Mouse (Mus musculus) ovary, postnatal 14 days (tissue): ENCODE measurements around the gene Angptl7.
A peak's percentile ranks its signal among the peaks of the same experiment; 100 is the strongest.

Source experiments
- DNase-seq: peaks from one replicate; pipeline ENCODE4 v3.0.0; 2022; ENCODE audit warnings: low spot score

The Angptl7 gene

GRCm38 (mm10) chr4:148495160-148495559 lies 5.1 kb downstream of the Angptl7 start:
- DNase-seq = no peak

DNA sequence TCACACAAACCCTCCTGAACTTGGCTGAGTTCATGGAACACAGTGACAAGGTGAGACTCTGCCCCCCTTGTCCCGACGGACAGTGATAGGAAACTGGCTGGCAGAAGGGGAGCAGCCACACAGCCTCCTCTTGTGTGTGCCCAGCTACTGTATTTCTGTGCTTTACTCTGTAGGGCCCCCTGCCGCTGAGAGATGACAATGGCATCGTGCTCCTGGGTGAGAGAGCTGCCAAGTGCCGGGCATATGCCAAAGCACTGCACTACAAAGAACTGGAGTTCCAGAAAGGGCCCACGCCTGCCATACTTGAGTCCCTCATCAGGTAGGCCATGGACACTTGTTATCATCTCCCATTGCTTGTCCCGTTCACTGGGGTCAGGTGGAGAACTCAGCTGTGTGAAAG lies 8.8 kb downstream of the Angptl7 start:
- DNase-seq = no peak

DNA sequence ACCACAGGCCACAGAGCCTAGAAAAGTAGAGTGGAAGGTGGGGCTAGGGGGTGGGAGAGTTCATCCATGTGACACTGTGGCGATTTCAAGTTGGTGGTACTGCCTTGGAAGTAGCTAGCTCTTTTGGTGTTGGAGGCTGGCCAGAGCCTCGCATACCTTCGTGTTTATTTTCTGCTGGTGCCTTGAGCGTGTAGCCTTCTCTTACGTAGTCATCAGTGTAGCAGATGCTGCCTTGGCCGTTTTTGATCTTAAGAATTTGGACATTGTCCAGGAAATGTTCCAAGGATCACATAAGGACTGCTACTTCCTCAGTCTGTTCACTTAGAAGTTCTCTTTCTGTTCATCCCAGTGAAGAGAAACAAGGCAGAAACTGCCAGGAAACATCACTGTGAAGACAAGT lies 9.8 kb downstream of the Angptl7 start:
- no peak for DNase-seq

- no peak for DNase-seq
These were observed 12.4 kb downstream of the Angptl7 start for GRCm38 (mm10) chr4:148487841-148488240.

GRCm38 (mm10) chr4:148484511-148484910 lies 15.7 kb downstream of the Angptl7 start:
- no peak for DNase-seq

DNA sequence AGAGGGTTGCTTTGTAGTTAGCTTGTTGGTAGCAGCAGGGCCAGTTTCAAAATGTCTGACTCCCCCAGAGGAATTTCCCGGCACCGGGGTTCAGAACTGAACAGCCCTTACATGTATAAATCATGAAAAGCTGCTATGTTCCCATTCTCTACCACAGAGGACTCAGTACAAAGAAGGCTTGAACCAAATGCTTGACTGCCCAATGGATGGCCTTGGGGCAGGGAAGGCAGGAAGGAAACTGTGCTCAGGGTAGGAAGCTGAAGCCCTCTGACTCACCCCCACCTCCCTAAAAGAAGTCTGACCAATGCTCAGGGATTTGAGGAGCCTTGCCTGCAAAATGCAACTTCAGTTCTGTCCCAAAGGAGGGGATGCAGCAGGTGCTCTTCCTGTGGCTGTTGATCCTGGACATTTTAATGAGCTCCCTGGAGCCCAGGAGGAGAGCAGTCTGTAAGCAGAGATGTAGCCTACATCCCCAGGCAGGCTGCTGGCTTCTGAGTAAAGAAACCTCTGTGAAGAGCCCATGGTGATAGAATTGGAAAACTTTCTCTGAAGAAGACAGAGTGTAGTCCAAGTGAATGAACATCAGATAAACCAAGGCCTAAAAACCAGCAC lies 18.6 kb downstream of the Angptl7 start:
- DNase-seq = no peak

DNA sequence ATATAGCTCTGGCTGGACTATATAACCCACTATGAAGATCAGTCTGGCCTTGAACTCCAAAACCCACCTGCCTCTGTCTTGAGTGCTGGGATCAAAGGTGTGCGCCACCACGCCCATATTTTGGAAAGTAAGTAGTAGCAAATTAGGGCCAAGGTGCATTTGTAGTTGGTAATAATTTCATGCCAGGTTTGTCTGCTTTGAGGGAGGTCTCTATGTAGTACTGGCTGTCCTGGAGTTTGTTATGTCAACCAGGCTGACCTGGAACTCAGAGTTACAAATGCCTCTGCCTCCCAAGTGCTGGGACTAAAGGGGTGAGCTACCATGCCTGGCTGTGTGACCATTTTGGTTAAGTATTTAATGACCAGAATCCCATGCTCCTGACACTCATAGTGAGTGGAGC lies 20.0 kb downstream of the Angptl7 start:
- DNase-seq = no peak

DNA sequence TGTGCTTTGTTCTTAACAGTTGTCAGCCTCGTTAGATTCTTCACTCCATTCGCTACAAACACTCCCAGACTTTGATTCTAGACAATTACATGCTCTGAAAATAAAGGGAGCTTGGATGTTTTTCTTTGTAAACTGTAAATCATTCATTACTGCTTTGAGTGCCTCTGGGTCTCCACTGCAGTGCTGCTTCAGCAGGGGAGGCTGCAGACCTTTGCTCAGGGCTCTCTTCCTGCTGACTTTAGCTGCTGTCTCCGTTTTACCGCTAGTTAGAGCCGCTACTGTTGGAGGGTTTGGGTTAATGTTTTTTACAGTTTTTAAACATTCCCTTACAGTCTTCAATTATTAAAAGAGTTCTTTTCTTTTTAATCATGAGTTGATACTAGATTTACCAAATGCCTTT lies 26.8 kb downstream of the Angptl7 start:
- no peak for DNase-seq

DNA sequence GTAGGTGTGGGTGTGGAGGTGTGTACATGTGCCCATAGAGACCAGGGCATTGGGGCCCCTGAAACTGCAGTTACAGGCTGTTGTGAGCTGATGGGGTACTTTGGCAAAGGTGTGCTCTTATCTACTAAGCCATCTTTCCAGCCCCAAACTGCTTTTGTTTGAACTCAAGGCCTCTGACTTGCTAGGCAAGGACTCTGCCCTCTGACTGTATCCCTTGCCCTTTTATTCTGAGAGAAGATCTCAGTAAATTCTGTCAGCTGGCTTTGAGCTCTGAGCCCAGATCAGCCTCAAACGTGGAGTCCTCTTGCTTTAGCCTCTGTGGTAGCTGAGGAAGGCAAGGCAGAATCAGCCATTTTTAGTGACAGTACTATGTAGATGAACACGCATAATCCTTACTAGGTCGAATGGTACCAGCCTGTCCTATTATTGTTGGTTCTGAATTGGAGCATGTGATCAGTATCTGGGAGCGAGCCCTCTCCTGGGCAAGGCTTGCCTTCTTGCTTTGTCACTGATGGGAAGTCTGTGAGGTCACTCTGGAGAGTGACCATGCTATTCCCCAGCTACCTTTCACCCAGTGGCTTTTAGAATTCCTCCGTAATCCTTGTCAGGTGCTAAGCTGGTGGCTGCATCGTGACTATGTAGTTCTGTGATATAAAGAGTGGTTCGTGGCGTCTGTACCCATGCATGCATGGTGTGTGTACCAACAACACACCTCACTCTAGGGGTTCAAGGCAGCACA lies 27.7 kb downstream of the Angptl7 start:
- no peak for DNase-seq

DNA sequence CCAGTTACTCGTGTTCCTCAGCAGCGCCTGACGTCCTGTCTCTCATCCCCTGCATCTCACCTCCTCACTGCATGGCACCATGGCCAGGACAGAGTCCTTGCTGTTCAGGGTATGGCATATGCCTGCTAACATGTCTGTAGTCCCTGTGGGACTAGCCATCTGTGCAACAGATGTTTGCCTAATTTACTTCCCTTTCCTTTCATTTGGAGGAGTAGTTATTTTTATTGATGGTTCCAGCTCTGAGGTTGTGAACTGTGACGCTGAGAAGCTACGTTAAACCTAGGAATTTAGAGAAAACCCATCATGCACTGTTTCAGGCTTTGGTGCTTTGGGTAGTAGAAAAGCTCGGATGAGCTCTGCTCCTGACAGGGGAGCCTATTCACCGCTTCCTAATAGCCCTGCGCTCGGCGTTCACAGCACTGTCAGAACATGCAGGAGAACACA lies 28.9 kb downstream of the Angptl7 start:
- DNase-seq = no peak

DNA sequence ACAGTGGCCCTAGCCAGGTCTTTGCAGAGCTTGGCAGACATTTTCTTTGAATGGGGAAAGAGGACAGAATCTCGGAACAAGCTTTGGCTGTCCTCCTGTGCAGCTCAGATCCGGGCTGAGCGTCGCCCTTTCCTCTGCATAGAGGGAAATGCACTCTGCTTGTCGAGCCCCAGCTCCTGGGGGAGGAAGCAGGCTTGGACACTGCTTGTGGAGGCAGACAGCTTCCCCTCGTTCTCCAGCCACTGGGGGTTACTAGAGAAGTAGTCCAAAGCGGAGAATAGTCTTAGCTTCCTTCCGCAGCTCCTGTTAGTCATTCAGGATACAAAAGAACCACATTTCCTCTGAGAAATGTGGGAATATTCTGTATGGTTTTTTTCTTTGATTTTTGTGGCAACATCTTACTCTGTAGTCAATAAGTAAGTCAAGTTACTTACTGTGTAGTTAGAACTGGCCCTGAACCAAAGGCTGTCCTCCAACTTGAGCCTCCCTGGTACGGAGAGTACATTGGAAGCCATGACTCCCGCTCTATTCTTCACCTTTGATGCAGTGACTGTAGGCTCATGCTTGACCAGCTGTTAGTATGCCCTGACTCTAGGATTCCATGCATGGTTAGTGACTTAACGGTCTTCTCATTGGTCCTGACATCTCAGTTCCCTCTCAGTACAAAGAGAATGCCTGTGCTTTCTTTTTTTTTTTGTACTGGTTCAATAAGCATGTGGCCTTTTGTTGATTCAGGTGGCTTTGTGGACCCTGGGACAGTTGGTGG lies 30.6 kb downstream of the Angptl7 start:
- DNase-seq = no peak

DNA sequence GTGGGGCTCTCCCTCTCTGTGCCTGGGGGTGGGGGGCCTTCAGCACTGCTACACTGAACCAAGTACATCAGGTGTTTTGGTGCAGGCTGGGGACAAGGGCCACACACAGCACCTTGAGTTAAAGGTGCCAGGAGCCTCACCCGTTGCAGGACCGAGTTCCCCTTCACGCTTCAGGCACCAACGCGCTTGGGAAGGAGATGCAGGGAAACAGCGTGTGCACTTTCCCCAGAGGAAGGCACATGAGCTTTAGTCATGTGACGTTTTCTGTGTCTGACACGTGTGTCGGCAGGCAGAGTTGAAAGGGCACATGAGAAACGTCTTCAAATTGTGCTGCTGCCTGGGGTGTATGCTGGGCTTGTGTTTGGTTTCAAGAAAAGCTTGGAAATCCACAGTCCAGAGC lies 31.9 kb downstream of the Angptl7 start:
- DNase-seq = no peak

GRCm38 (mm10) chr4:148466511-148467079 lies 33.7 kb downstream of the Angptl7 start:
- no peak for DNase-seq

DNA sequence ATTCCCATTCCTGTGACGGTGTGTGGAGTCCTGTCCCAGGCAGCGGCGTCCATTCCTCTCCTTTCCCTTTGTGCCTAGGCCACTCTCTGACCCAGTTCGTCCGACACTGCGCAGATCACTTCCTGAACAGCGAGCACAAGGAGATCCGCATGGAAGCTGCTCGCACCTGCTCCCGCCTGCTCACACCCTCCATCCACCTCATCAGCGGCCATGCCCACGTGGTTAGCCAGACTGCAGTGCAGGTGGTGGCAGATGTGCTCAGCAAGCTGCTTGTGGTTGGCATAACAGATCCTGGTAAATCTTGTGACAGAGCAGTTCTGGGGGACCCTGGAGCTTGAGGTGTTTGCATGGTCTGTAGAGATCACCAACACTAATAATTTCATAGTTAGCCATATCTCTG lies 35.4 kb downstream of the Angptl7 start:
- DNase-seq = no peak

DNA sequence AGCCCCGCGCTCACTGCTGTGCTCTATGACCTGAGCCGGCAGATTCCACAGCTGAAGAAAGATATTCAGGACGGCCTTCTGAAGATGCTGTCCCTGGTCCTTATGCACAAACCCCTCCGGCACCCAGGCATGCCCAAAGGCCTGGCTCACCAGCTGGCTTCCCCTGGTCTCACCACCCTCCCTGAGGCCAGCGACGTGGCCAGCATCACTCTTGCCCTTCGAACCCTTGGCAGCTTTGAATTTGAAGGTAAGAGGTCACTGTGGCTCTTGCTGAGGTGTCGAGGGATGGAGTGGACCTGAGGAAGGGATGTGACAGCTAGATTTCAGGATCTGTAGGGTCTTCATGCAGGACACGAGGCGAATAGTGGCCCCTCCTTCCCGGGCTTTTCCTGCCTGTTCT lies 36.0 kb downstream of the Angptl7 start:
- no peak for DNase-seq

GRCm38 (mm10) chr4:148463208-148463960 lies 36.9 kb downstream of the Angptl7 start:
- DNase-seq = peak; percentile 9

DNA sequence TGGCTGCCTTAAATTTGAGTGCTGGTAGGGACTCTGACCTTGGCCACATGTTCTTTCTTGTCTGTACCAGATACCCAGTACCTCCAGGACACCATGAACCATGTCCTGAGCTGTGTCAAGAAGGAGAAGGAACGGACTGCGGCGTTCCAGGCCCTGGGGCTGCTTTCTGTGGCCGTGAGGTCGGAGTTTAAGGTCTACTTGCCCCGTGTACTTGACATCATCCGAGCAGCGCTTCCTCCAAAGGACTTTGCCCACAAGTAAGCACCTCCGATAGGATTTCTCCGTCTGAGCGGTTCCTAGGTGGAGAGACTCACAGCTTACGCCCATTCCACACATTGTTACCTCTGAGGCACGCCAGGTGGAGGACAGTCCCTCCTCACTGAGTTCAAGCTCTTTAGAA lies 37.5 kb downstream of the Angptl7 start:
- DNase-seq = no peak

GRCm38 (mm10) chr4:148461772-148462171 lies 38.5 kb downstream of the Angptl7 start:
- no peak for DNase-seq

- DNase-seq = no peak
These were observed 39.5 kb downstream of the Angptl7 start for GRCm38 (mm10) chr4:148460656-148461284.

DNA sequence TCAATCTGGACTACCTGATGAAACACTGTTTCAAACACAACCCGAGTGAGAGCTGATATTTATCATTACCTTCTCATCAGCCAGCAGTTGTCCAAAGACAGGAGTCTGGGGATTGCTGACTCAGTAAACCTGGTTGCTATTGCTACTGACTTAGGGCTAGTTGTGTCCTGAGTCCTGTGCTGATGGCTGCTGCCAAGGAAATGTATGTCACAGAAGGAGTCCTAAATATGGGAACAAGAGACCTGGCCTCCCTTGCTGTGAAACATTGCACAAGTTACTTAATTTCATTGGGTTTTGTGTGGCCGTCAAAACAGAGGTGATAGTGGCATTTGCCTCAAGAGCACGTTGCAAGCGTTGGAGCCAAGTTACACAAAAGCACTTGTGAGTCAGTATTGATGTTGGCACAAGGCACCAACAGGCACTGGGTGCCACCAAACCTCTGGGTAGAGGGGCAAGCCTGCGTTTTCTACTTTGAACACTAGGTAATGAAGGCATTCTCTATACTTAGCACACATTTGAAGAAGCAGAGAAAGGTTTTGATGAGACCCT lies 44.7 kb downstream of the Angptl7 start:
- no peak for DNase-seq

GRCm38 (mm10) chr4:148453707-148454106 lies 46.6 kb downstream of the Angptl7 start:
- DNase-seq = no peak
